Mouse (Mus musculus): ENCODE measurements around the gene Cntf. TPM values are rescaled to one million over a fixed set of nuclear protein-coding genes. Genes with fewer than 3 reads are reported as not detected.

Cntf gene
- total RNA-seq (2021) = 1 to 10 TPM; 1.2 to 2.6 TPM

- DNase-seq (ENCODE audit: extremely low spot score in 1 of 2, low spot score in 2 of 2) = no peak
- intact Hi-C loops (cut with DNase I) = no loop called here
Observed at GRCm38 (mm10) chr19:12765308-12765707, at the start of gene Cntf. Cntf (minus strand) TSS chr19:12765632.

DNA sequence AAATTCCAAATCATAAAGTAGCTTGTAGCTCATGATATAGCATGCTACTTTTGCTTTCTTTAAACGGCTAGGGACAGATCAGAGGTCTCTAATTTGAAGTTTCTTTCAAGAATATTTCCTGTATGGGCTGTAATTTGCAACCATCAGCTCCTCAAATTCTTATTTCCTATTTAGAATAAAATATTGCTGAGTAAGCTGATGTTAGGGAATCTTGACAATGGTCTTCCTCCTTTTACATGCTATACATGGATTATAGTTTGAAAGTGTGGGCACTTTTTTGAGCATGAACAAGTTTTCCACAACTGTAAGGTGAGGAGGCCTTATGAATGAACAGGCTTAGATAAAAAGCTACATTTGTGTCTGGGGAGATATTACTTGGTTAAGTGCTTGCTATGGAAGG, 48.5 kb upstream of the Cntf start:
- intact Hi-C loops (cut with DNase I) = no loop called here
- DNase-seq (ENCODE audit: extremely low spot score in 1 of 2, low spot score in 2 of 2) = no peak

GRCm38 (mm10) chr19:12812644-12813364, 47.4 kb upstream of the Cntf start:
- no peak for DNase-seq (ENCODE audit: extremely low spot score in 1 of 2, low spot score in 2 of 2)
- intact Hi-C loops (cut with DNase I) = no loop called here

GRCm38 (mm10) chr19:12806214-12806613, 40.8 kb upstream of the Cntf start:
- intact Hi-C loops (cut with DNase I) = no loop called here
- DNase-seq (ENCODE audit: extremely low spot score in 1 of 2, low spot score in 2 of 2) = no peak

DNA sequence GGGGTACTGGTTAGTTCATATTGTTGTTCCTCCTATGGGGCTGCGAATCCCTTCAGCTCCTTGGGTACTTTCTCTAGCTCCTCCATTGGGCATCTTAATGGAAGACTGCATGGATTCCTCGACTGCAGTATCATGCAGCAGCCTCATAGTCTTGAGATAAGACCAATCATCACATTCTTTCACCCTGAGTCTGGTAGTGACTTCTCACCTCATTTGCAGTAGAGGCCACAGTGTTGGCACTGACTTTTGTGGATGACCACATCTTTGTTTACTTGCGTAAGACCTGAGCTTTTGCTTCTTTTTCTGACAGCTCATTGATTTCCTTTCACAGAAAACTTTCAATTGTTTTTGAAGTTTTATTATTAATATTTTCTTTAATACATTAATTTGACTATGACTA, 40.3 kb upstream of the Cntf start:
- no peak for DNase-seq (ENCODE audit: extremely low spot score in 1 of 2, low spot score in 2 of 2)
- intact Hi-C loops (cut with DNase I) = no loop called here

- DNase-seq (ENCODE audit: extremely low spot score in 1 of 2, low spot score in 2 of 2) = no peak
- intact Hi-C loops (cut with DNase I) = no loop called here
Observed at GRCm38 (mm10) chr19:12804237-12804636, 38.8 kb upstream of the Cntf start.

GRCm38 (mm10) chr19:12802830-12803229, 37.4 kb upstream of the Cntf start:
- intact Hi-C loops (cut with DNase I) = no loop called here

GRCm38 (mm10) chr19:12801046-12801445, 35.6 kb upstream of the Cntf start:
- intact Hi-C loops (cut with DNase I) = no loop called here
- no peak for DNase-seq (ENCODE audit: extremely low spot score in 1 of 2, low spot score in 2 of 2)

More at GRCm38 (mm10) chr19:12802830-12803229, 37.4 kb upstream of the Cntf start:
- DNase-seq (ENCODE audit: extremely low spot score in 1 of 2, low spot score in 2 of 2) = no peak

GRCm38 (mm10) chr19:12800621-12801020, 35.2 kb upstream of the Cntf start:
- no peak for DNase-seq (ENCODE audit: extremely low spot score in 1 of 2, low spot score in 2 of 2)
- intact Hi-C loops (cut with DNase I) = no loop called here

DNA sequence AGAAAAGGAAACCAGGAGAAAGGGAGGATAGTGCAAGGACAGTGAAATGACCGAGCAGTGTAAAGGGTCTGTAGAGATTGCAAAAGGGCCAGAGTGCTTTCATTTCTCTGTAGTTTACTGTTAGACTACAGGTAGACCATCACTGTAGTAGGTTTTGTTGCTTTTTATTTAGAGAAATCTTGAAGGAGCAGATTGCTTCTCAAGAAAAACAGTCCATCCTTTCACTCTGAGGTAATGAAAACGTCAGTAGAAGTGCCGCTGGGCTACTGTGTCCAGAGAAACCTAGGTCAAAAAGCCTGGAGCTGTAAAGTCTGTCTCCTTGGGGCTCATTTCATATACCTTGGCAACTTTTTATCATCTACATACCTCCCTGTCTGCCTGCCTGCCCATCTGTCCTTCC, 33.6 kb upstream of the Cntf start:
- DNase-seq (ENCODE audit: extremely low spot score in 1 of 2, low spot score in 2 of 2) = no peak
- intact Hi-C loops (cut with DNase I) = loop anchor here (5.0 kb wide), 2 partner anchors 77 to 787 kb away; no protein-coding TSS in a partner anchor

- DNase-seq (ENCODE audit: extremely low spot score in 1 of 2, low spot score in 2 of 2) = no peak
- intact Hi-C loops (cut with DNase I) = loop anchor here (5.0 kb wide), 2 partner anchors 76 to 786 kb away; no protein-coding TSS in a partner anchor
Observed at GRCm38 (mm10) chr19:12798404-12798803, 33.0 kb upstream of the Cntf start.

DNA sequence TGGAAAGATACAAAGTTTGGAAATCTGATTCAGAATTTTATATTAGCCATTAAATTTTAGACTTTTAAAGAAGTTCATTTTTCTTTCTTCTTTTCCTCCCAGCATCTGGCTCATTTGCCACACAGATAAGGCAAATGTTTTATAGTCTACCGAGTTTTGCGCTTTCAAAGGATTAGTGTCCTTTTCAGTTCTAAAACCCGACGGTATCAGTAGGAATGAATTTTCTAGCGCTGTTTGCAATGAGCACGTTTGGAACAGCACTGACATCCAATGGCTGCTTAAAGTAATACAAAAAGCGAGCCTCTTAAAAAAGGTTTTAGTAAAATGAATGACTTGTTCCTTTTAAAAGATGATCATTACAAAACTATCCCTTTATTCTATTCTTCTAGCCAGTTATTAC, 31.6 kb upstream of the Cntf start:
- intact Hi-C loops (cut with DNase I) = loop anchor here (2.0 to 5.0 kb wide), 4 partner anchors 75 to 785 kb away; no protein-coding TSS in a partner anchor
- peak in 1 of 2 experiments; percentile 63 for DNase-seq (ENCODE audit: extremely low spot score in 1 of 2, low spot score in 2 of 2)

DNA sequence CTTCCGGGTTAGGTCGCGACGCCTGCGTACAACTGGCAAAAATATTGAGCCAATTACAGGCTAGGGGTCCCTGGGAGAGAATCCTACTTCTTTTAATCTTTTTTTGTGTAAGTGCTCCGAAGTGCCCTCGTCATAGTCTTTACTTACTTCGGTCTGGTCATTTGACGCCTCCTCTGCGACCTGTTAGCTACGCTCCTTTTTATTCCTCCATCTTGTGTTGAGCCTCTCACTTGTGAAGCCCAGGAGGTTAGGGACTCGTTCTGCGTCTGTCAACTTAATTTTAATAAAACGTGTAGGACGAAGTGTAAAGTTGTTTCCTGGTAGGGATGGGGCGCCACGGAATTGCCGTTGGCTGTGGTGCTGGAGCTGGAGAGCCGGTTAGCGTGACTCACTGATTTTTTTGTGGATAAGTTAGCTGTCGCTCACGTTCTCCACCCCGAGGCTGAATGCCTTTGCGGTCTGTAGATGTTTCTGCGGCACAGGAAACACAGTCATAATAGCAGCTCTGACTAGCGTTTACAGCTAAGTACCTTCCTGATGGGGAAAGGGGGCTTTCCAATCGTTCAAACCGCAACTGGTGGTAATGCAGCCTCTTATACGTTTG, 31.0 kb upstream of the Cntf start:
- DNase-seq (ENCODE audit: extremely low spot score in 1 of 2, low spot score in 2 of 2) = peak in 1 of 2 experiments; percentile 65
- intact Hi-C loops (cut with DNase I) = loop anchor here (2.0 to 5.0 kb wide), 4 partner anchors 74 to 784 kb away; no protein-coding TSS in a partner anchor

GRCm38 (mm10) chr19:12795511-12796327, 30.3 kb upstream of the Cntf start, which contains the start of the genes Zfp91 and Lpxn:
Zfp91 (minus strand) TSS chr19:12796126.
Lpxn (plus strand) TSS chr19:12796193.
- DNase-seq (ENCODE audit: extremely low spot score in 1 of 2, low spot score in 2 of 2) = peak; percentile 98 to 99
- intact Hi-C loops (cut with DNase I) = loop anchor here (2.0 to 5.0 kb wide), 4 partner anchors 73 to 783 kb away; no protein-coding TSS in a partner anchor

DNA sequence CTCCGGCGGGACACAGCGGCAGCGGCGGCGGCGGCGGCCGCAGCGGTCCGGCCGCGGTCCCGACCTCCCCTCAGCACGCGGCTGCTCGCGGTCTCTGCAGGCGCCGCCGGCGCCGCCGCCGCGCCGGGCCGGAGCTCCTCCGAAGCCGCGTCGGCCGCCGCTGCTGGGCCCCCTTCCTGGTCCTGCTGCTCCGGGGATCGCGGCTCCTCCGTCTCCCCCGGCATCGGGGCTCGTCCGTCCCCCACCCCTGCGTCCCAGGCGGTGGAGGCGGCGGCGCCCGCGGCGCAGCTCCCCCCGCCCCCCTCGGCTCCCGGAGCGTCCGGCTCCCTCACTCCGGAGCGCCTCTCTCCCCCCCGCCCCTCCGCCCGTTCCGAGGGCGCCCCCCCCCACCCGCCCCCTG, 29.7 kb upstream of the Cntf start:
- intact Hi-C loops (cut with DNase I) = loop anchor here (5.0 kb wide), 2 partner anchors 73 to 783 kb away; no protein-coding TSS in a partner anchor

DNA sequence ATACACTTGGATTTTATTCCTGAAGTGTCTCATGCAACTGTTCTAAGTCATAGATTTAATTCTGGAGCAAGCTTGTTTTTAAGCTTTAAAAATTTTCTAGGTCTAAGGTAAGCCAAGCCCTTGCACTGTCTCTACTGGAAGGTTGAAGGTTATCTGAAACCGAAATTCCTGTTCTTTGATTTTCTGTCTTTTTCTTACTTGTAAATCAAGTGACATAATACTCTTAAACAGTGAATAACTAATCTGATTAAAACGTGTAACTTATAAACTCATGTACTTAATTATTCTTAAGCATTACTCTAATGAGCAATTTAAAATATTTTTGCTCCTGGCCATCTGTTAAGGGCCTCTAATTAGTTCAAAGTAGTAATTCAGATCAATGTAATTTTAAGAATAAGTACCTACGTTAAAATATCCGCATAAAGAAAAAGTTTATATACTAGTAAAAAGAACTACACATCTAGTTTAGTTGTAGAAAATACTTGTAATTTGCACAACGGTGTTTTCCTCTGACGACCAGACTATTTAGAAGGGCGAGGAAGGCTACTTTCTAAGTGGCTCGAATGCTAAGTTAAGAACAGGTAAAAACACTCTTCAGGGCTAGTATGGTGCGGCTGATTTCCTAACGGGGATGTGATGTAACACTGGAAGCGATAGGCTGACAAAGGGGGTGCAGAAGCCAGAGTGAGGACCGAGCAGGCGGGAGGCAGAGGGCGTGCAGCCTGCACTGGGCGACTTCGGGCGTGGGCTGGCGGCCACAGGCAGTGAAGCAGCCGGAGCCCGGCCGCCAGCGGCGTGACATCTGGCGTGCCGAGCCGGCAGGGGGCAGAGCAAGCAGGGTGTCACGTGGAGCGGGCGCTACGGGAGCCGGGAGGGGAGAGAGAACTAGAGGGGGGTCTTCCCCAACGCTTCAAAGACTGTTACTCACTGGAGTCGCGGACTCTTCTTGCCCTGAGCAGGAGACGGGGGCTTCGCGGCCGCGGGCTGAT, 28.9 kb upstream of the Cntf start:
- DNase-seq (ENCODE audit: extremely low spot score in 1 of 2, low spot score in 2 of 2) = peak; percentile 89 to 97
- intact Hi-C loops (cut with DNase I) = loop anchor here (5.0 kb wide), 2 partner anchors 72 to 782 kb away; no protein-coding TSS in a partner anchor

More for the DNA sequence above, 29.7 kb upstream of the Cntf start:
- DNase-seq (ENCODE audit: extremely low spot score in 1 of 2, low spot score in 2 of 2) = no peak

DNA sequence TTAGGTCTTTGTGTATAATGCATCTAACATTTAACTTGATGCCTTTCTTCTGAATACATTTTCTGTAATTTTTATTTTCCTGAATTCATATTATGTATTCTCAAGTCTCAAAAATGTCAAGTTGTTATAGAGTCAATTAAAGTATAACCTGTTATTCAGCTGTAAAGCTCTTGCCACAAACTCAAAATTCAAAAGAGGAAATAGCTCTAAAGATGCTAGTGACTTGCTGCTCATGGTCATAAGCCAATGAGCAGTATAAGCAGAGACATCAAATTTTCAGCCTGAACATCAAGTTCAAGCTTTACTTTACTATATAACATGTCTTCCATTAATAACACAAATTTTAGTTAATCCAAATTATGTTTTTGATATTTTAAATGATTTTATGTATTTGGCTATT, 26.9 kb upstream of the Cntf start:
- DNase-seq (ENCODE audit: extremely low spot score in 1 of 2, low spot score in 2 of 2) = no peak
- intact Hi-C loops (cut with DNase I) = no loop called here

- no peak for DNase-seq (ENCODE audit: extremely low spot score in 1 of 2, low spot score in 2 of 2)
- intact Hi-C loops (cut with DNase I) = no loop called here
Observed at GRCm38 (mm10) chr19:12787721-12788120, 22.3 kb upstream of the Cntf start.
